Mouse (Mus musculus) forebrain, embryonic 14.5 days (tissue): Measurements from ENCODE around the gene Tjp1. TPM values are rescaled to one million over a fixed set of nuclear protein-coding genes. Genes with fewer than 3 reads are reported as not detected.
A peak's percentile ranks its signal among the peaks of the same experiment; 100 is the strongest.

Source experiments
- ATAC-seq: fragments of 200-750 bp; cut with Nextera tagmentation; 2 replicates; pipeline ENCODE4 v1.8.0; 2017; ENCODE audit warnings: mild to moderate bottlenecking, moderate library complexity
- DNase-seq: peaks from one replicate; pipeline ENCODE4 v3.0.0-alpha.2; 2015; ENCODE audit warnings: low spot score
- H3K27ac ChIP-seq: fragments of 300-500 bp; sonication (generic); 2 replicates; pipeline ENCODE4 v1.5.1; 2014; ENCODE audit warnings: low read depth, mild to moderate bottlenecking, control low read depth, low read length, moderate library complexity
- H3K27me3 ChIP-seq: fragments of 300-500 bp; sonication (generic); replicated peaks from 2 replicates; pipeline ENCODE4 v1.6.1; 2014; ENCODE audit warnings: low read length, control low read depth, mixed read lengths; ENCODE audit not compliant: control insufficient read depth, insufficient read depth
- H3K36me3 ChIP-seq: fragments of 300-500 bp; sonication (generic); 2 replicates; pipeline ENCODE4 v1.6.1; 2014; ENCODE audit warnings: low read length, control low read depth; ENCODE audit not compliant: control insufficient read depth, insufficient read depth
- H3K4me1 ChIP-seq: fragments of 300-500 bp; sonication (generic); 2 replicates; pipeline ENCODE4 v1.6.1; 2014; ENCODE audit warnings: antibody characterized with exemption, low read length, control low read depth; ENCODE audit not compliant: control insufficient read depth, insufficient read depth
- H3K4me2 ChIP-seq: fragments of 300-500 bp; sonication (generic); 2 replicates; pipeline ENCODE4 v1.6.1; 2014; ENCODE audit warnings: mild to moderate bottlenecking, control low read depth, low read length
- H3K4me3 ChIP-seq: fragments of 300-500 bp; sonication (generic); 2 replicates; pipeline ENCODE4 v1.5.1; 2014; ENCODE audit warnings: low read depth, low read length, control low read depth
- H3K9ac ChIP-seq: fragments of 300-500 bp; sonication (generic); 2 replicates; pipeline ENCODE4 v1.6.1; 2014; ENCODE audit warnings: mild to moderate bottlenecking, low read length, control low read depth, moderate library complexity
- H3K9me3 ChIP-seq: fragments of 300-500 bp; sonication (generic); replicated peaks from 2 replicates; pipeline ENCODE4 v1.6.1; 2016; ENCODE audit warnings: low read length, control low read depth, mixed read lengths; ENCODE audit not compliant: control insufficient read depth
- WGBS: fragments of 180-500 bp; shearing (Covaris S2); extraction: QIAGEN DNeasy Blood & Tissue Kit; methylation state at CpG from one replicate; pipeline ENCODE4 v1.1.7; 2014; 5-methylcytosine and 5-hydroxymethylcytosine counted together
- polyA plus RNA-seq: library from polyadenylated mRNA; unstranded; fragments of >200 nt; fragmentation: Nextera tagmentation; extraction: Ambion mirVana; gene quantifications from 2 replicates; pipeline ENCODE4 v1.2.1, GENCODE M21; 2014

Tjp1 gene
- polyA plus RNA-seq, 1 experiment from 2014 or later, result 16.2 TPM

GRCm38 (mm10) chr7:65382515-65383283 is 144.9 kb downstream of the Tjp1 start:
- WGBS, result 83% methylated on average over 10 of the region's 10 CpGs
- no peak for DNase-seq
- H3K27ac ChIP-seq, result no peak overlapping the region
- no peaks in the 10 kb centered on the region for H3K4me1 ChIP-seq
- no peak overlapping the region for H3K4me2 ChIP-seq
- no peak overlapping the region for H3K9ac ChIP-seq
- no peak overlapping the region for H3K4me3 ChIP-seq
- no peaks in the 10 kb centered on the region for H3K27me3 ChIP-seq
- H3K36me3 ChIP-seq, result no peaks in the 10 kb centered on the region
- no peaks in the 10 kb centered on the region for H3K9me3 ChIP-seq
- no peak for ATAC-seq

- H3K9ac ChIP-seq, result no peak overlapping the region
- no peak for DNase-seq
- no peaks in the 10 kb centered on the region for H3K4me1 ChIP-seq
- 31% methylated on average over 6 of the region's 6 CpGs for WGBS
- H3K36me3 ChIP-seq, result no peaks in the 10 kb centered on the region
- no peak for ATAC-seq
- H3K27me3 ChIP-seq, result no peaks in the 10 kb centered on the region
- no peak overlapping the region for H3K4me2 ChIP-seq
- no peaks in the 10 kb centered on the region for H3K9me3 ChIP-seq
- H3K4me3 ChIP-seq, result no peak overlapping the region
- H3K27ac ChIP-seq, result no peak overlapping the region
These were observed 145.7 kb downstream of the Tjp1 start for GRCm38 (mm10) chr7:65381896-65382295.

DNA sequence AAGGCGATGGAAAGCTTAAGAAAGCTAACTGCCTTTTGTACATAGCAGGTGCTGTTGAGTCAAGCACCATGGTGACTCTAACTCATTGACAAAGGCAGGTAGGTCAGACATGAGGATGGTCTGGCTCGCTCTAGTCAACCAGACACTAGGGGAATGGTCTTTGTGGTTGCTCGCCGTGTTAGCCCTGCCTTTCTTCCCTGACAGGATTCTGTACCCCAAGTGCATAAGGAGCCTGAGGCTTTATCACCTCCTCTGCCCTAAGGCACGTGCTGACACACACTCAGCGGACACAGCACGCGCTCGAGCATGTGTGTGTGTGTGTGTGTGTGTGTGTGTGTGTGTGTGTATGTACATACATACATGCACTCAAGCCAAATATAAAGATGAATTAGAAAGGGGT is 146.9 kb downstream of the Tjp1 start:
- ATAC-seq, result no peak
- Histone ChIP-seq H3K9me3 (no peaks in the 10 kb centered on the region), H3K4me2 (no peak overlapping the region), H3K27ac (no peak overlapping the region), H3K36me3 (no peaks in the 10 kb centered on the region), H3K4me3 (no peak overlapping the region), H3K9ac (no peak overlapping the region), H3K4me1 (no peaks in the 10 kb centered on the region), H3K27me3 (no peaks in the 10 kb centered on the region)
- 81% methylated on average over 9 of the region's 9 CpGs for WGBS
- no peak for DNase-seq

GRCm38 (mm10) chr7:65378818-65379565 is 148.6 kb downstream of the Tjp1 start:
- ATAC-seq, result no peak

GRCm38 (mm10) chr7:65377521-65377920 is 150.1 kb downstream of the Tjp1 start:
- 91% methylated on average over 3 of the region's 3 CpGs for WGBS

More at GRCm38 (mm10) chr7:65378818-65379565, 148.6 kb downstream of the Tjp1 start:
- Histone ChIP-seq H3K4me2 (no peak overlapping the region), H3K4me3 (no peak overlapping the region), H3K9me3 (no peaks in the 10 kb centered on the region), H3K27me3 (no peaks in the 10 kb centered on the region), H3K4me1 (no peaks in the 10 kb centered on the region), H3K9ac (no peak overlapping the region), H3K36me3 (no peaks in the 10 kb centered on the region), H3K27ac (no peak overlapping the region)
- WGBS, result 68% methylated on average over 9 of the region's 9 CpGs
- no peak for DNase-seq

GRCm38 (mm10) chr7:65375621-65376020 is 152.0 kb downstream of the Tjp1 start:
- H3K9ac ChIP-seq, result no peak overlapping the region
- DNase-seq (no peak), ATAC-seq (no peak)
- 92% methylated on average over 3 of the region's 3 CpGs for WGBS
- no peak overlapping the region for H3K4me2 ChIP-seq
- no peaks in the 10 kb centered on the region for H3K4me1 ChIP-seq
- H3K27ac ChIP-seq, result no peak overlapping the region
- H3K36me3 ChIP-seq, result no peaks in the 10 kb centered on the region
- no peak overlapping the region for H3K4me3 ChIP-seq
- H3K27me3 ChIP-seq, result no peaks in the 10 kb centered on the region
- H3K9me3 ChIP-seq, result no peaks in the 10 kb centered on the region

More at GRCm38 (mm10) chr7:65377521-65377920, 150.1 kb downstream of the Tjp1 start:
- Histone ChIP-seq H3K4me2 (no peak overlapping the region), H3K36me3 (no peaks in the 10 kb centered on the region), H3K4me1 (no peaks in the 10 kb centered on the region), H3K27ac (no peak overlapping the region), H3K27me3 (no peaks in the 10 kb centered on the region), H3K4me3 (no peak overlapping the region), H3K9me3 (no peaks in the 10 kb centered on the region), H3K9ac (no peak overlapping the region)
- ATAC-seq (no peak), DNase-seq (no peak)

GRCm38 (mm10) chr7:65375176-65375575 is 152.4 kb downstream of the Tjp1 start:
- DNase-seq (no peak), ATAC-seq (no peak)

DNA sequence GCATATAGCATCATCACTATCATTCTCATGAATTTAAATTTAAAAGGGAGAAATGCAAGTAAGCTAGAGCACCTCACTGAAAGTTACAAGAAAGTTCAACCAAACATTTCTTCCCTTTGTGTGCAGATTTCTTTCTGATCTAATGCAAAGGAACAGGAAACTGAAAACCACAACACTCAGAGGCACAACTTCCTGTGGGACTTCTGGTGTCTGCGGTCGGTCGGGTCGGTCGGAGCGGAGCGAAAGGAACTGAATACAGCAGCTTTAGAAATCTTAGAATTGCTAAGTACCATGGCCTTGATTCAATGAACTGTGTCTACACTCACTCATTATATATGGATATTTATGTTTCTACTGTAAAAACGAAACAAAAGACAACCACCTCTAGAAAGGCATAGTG is 154.2 kb downstream of the Tjp1 start:
- Histone ChIP-seq H3K4me1 (peaks cover 9% of the 10 kb centered on the region; the same call in 1 of the 2 replicates), H3K36me3 (no peaks in the 10 kb centered on the region)
- ATAC-seq, result no peak

More at GRCm38 (mm10) chr7:65375176-65375575, 152.4 kb downstream of the Tjp1 start:
- Histone ChIP-seq H3K9me3 (no peaks in the 10 kb centered on the region), H3K27ac (no peak overlapping the region), H3K4me3 (no peak overlapping the region), H3K4me2 (no peak overlapping the region), H3K4me1 (0 out of 2 replicates have a peak, but pooled peaks cover under 1% of the 10 kb centered on the region), H3K36me3 (no peaks in the 10 kb centered on the region), H3K9ac (no peak overlapping the region), H3K27me3 (no peaks in the 10 kb centered on the region)
- 65% methylated on average over 8 of the region's 8 CpGs for WGBS

GRCm38 (mm10) chr7:65371765-65372164 is 155.8 kb downstream of the Tjp1 start:
- H3K4me1 ChIP-seq, result peaks cover 9% of the 10 kb centered on the region; the same call in 1 of the 2 replicates
- H3K27me3 ChIP-seq, result no peaks in the 10 kb centered on the region
- H3K4me2 ChIP-seq, result peak overlapping the region; percentile 77
- no peaks in the 10 kb centered on the region for H3K36me3 ChIP-seq
- peak overlapping the region; percentile 87; the same call in 1 of the 2 replicates for H3K9ac ChIP-seq
- 40% methylated on average over 6 of the region's 6 CpGs for WGBS
- ATAC-seq, result no peak
- no peak for DNase-seq
- H3K4me3 ChIP-seq, result peak overlapping the region; percentile 87; the same call in 1 of the 2 replicates
- H3K27ac ChIP-seq, result peak overlapping the region; percentile 87; the same call in 1 of the 2 replicates
- H3K9me3 ChIP-seq, result no peaks in the 10 kb centered on the region

More for the DNA sequence above, 154.2 kb downstream of the Tjp1 start:
- 94% methylated on average over 8 of the region's 8 CpGs for WGBS
- Histone ChIP-seq H3K4me3 (no peak overlapping the region), H3K4me2 (no peak overlapping the region), H3K27ac (no peak overlapping the region), H3K27me3 (no peaks in the 10 kb centered on the region), H3K9me3 (no peaks in the 10 kb centered on the region), H3K9ac (no peak overlapping the region)
- no peak for DNase-seq
